Mouse (Mus musculus) neural tube, embryonic 14.5 days (tissue): ENCODE data around the gene Fgfrl1. TPM values are rescaled to one million over a fixed set of nuclear protein-coding genes. Genes with fewer than 3 reads are reported as not detected.

Experiments
- ATAC-seq: fragments of 200-750 bp; cut with Nextera tagmentation; 2 replicates; pipeline ENCODE4 v1.8.0; 2017; ENCODE audit warnings: low read depth, mild to moderate bottlenecking, moderate TSS enrichment, moderate library complexity
- H3K27ac ChIP-seq: fragments of 300-500 bp; sonication (generic); 2 replicates; pipeline ENCODE4 v1.5.1; 2014; ENCODE audit warnings: low read depth, mild to moderate bottlenecking, control low read depth, low read length, moderate library complexity, mixed read lengths
- H3K27me3 ChIP-seq: fragments of 300-500 bp; sonication (generic); 2 replicates; pipeline ENCODE4 v1.6.1; 2014; ENCODE audit warnings: low read length; ENCODE audit not compliant: control insufficient read depth, insufficient read depth
- H3K36me3 ChIP-seq: fragments of 300-500 bp; sonication (generic); 2 replicates; pipeline ENCODE4 v1.6.1; 2014; ENCODE audit warnings: low read length, mixed read lengths; ENCODE audit not compliant: control insufficient read depth, insufficient read depth
- H3K4me1 ChIP-seq: fragments of 300-500 bp; sonication (generic); 2 replicates; pipeline ENCODE4 v1.6.1; 2014; ENCODE audit warnings: low read length; ENCODE audit not compliant: control insufficient read depth, insufficient read depth
- H3K4me2 ChIP-seq: fragments of 300-500 bp; sonication (generic); 2 replicates; pipeline ENCODE4 v1.6.1; 2014; ENCODE audit warnings: mild to moderate bottlenecking, low read depth, low read length, control low read depth
- H3K4me3 ChIP-seq: fragments of 300-500 bp; sonication (generic); 2 replicates; pipeline ENCODE4 v1.5.1; 2014; ENCODE audit warnings: low read depth, low read length, control low read depth, mixed read lengths
- H3K9ac ChIP-seq: fragments of 300-500 bp; sonication (generic); replicated peaks from 2 replicates; pipeline ENCODE4 v1.6.1; 2014; ENCODE audit warnings: low read depth, mild to moderate bottlenecking, control low read depth, low read length, mixed read lengths
- H3K9me3 ChIP-seq: fragments of 300-500 bp; sonication (generic); 2 replicates; pipeline ENCODE4 v1.6.1; 2016; ENCODE audit warnings: low read length; ENCODE audit not compliant: control insufficient read depth
- WGBS: fragments of 180-500 bp; shearing (Covaris S2); extraction: QIAGEN DNeasy Blood & Tissue Kit; methylation state at CpG from one replicate; pipeline ENCODE4 v1.1.7; 2014; 5-methylcytosine and 5-hydroxymethylcytosine counted together
- polyA plus RNA-seq: library from polyadenylated mRNA; unstranded; fragments of >200 nt; fragmentation: Nextera tagmentation; extraction: Ambion mirVana; gene quantifications from 2 replicates; pipeline ENCODE4 v1.2.1, GENCODE M21; 2014

Fgfrl1 gene
- polyA plus RNA-seq, 1 experiment from 2014 or later: 7.0 TPM

- H3K4me3 ChIP-seq: no peak overlapping the region
- no peaks in the 10 kb centered on the region for H3K4me1 ChIP-seq
- WGBS: 84% methylated on average over 5 of the region's 5 CpGs
- no peak for ATAC-seq
- peaks cover 58% of the 10 kb centered on the region for H3K36me3 ChIP-seq
- H3K27ac ChIP-seq: no peak overlapping the region
- H3K4me2 ChIP-seq: no peak overlapping the region
- no peaks in the 10 kb centered on the region for H3K9me3 ChIP-seq
- H3K9ac ChIP-seq: no peak overlapping the region
- H3K27me3 ChIP-seq: no peaks in the 10 kb centered on the region
Measured at GRCm38 (mm10) chr5:108651136-108651720, 41.0 kb upstream of the Fgfrl1 start.

DNA sequence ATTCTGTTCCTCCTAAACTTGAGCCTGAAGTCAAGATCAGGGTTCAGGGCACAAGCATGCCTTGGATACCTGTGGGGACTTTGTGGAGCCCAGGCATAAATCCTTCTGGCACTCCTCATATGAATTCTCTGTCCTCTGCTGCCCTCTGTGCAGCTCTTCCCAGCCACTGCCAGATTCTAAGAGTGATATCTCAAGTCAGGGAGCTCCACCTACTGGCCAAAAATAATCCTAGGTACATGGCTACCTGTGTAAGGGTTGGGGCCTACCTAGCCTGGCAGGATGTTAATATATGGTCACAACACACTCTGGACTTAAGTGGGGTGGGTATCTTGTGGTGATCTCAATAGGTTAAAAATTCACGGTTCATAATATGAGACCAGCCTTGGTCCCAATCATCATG, 40.4 kb upstream of the Fgfrl1 start:
- no peaks in the 10 kb centered on the region for H3K27me3 ChIP-seq
- H3K4me3 ChIP-seq: no peak overlapping the region
- WGBS: 63% methylated on average over 1 of the region's 1 CpGs
- no peaks in the 10 kb centered on the region for H3K9me3 ChIP-seq
- no peak overlapping the region for H3K27ac ChIP-seq
- no peak overlapping the region for H3K4me2 ChIP-seq
- no peak overlapping the region for H3K9ac ChIP-seq
- peaks cover 53% of the 10 kb centered on the region for H3K36me3 ChIP-seq
- no peaks in the 10 kb centered on the region for H3K4me1 ChIP-seq
- peak; percentile 67 for ATAC-seq

DNA sequence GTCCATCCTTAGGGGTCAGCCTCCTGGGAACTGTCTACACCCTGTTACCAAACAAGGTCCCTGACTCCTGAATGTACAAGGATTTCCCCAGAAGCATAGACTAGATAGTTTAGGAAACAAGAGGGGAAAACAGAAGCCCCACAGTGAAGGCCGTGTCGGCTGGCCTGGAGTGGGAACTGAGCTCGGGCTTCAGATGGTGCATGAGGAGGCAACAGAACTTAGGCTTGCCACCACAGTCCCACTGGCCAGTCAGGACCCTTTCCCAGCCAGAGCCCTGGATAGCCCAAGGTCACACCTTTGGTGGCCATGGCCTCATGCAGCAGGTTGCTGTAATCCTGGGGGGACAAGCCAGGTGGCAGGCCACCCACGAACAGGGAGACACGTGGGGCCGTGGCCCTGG, 38.8 kb upstream of the Fgfrl1 start:
- Histone ChIP-seq H3K27me3 (no peaks in the 10 kb centered on the region), H3K4me1 (no peaks in the 10 kb centered on the region), H3K9ac (no peak overlapping the region), H3K9me3 (no peaks in the 10 kb centered on the region), H3K27ac (no peak overlapping the region), H3K36me3 (peaks cover 46% of the 10 kb centered on the region), H3K4me2 (no peak overlapping the region), H3K4me3 (no peak overlapping the region)
- ATAC-seq: no peak
- WGBS: 93% methylated on average over 6 of the region's 6 CpGs

- no peaks in the 10 kb centered on the region for H3K27me3 ChIP-seq
- H3K4me1 ChIP-seq: peaks cover 7% of the 10 kb centered on the region; the same call in 1 of the 2 replicates
- H3K4me2 ChIP-seq: no peak overlapping the region
- H3K9ac ChIP-seq: no peak overlapping the region
- no peak overlapping the region for H3K4me3 ChIP-seq
- peaks cover 38% of the 10 kb centered on the region for H3K36me3 ChIP-seq
- H3K27ac ChIP-seq: no peak overlapping the region
- ATAC-seq: no peak
- WGBS: 97% methylated on average over 10 of the region's 10 CpGs
- no peaks in the 10 kb centered on the region for H3K9me3 ChIP-seq
Measured at GRCm38 (mm10) chr5:108654444-108654990, 37.7 kb upstream of the Fgfrl1 start.

GRCm38 (mm10) chr5:108655381-108655780, 36.8 kb upstream of the Fgfrl1 start:
- Histone ChIP-seq H3K27ac (no peak overlapping the region), H3K27me3 (no peaks in the 10 kb centered on the region), H3K9me3 (no peaks in the 10 kb centered on the region), H3K9ac (no peak overlapping the region), H3K4me3 (no peak overlapping the region), H3K4me1 (peaks cover 14% of the 10 kb centered on the region; the same call in 1 of the 2 replicates), H3K36me3 (peaks cover 34% of the 10 kb centered on the region), H3K4me2 (no peak overlapping the region)
- 96% methylated on average over 9 of the region's 9 CpGs for WGBS
- no peak for ATAC-seq

DNA sequence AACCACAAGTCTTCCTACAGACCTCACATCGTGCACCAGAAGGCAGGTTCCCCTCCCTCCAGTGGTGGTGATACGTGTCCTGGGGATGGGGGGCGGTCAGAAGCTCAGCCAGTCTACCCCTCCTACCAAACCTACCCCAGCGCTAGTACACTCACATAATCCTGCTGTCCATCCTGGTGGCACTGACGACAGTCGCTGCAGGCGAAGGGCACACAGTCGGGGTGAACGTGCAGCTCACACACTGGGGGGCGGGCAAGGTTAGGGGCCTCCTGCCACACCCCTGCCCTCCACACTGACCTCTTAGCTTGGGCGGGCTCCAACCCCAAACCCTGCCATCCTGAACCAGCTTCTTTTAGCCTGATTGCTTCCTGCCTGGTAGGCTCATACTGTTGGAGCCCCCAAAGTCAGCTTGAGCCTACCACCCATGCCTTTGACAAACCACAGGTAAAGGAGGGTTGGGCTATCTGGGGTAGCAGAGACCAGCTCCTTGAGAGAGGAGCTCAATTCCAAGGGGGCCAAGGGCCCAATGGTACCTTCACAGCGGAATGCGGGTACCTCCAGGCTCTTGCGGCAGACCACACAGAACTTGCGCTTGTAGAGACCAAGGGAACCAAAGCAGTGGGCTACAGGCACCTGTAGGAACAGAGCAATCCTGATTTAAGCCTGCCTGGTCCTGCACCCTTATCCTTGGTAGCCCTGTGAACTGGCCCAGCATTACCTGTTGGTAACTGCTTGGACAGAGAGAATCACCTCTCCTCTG, 36.1 kb upstream of the Fgfrl1 start:
- Histone ChIP-seq H3K4me1 (peaks cover 14% of the 10 kb centered on the region; the same call in 1 of the 2 replicates), H3K27me3 (no peaks in the 10 kb centered on the region), H3K4me2 (no peak overlapping the region), H3K27ac (no peak overlapping the region), H3K36me3 (peaks cover 30% of the 10 kb centered on the region), H3K4me3 (no peak overlapping the region), H3K9me3 (no peaks in the 10 kb centered on the region), H3K9ac (no peak overlapping the region)
- ATAC-seq: no peak
- WGBS: 95% methylated on average over 15 of the region's 15 CpGs

DNA sequence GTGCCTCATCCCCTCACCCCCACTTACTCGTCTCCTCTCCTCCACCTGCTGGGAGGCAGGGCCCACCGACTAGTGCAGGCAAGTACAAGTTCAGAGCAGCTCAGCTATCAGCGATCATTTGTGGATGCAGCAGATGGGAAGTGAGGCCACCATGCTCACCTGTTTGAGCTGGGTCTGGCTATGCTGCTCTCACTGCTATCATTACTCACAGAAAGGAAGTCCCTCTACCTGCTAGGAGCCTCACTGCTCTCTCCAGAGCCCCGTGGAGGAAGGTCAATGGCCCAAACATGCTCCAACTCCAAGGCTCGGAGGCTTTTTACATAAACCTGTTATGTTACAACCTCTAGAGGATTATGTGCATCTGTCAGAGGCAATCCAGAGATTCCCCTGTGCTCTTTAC, 34.8 kb upstream of the Fgfrl1 start:
- no peak overlapping the region for H3K9ac ChIP-seq
- H3K36me3 ChIP-seq: peaks cover 30% of the 10 kb centered on the region
- no peak overlapping the region for H3K4me3 ChIP-seq
- no peaks in the 10 kb centered on the region for H3K9me3 ChIP-seq
- H3K4me1 ChIP-seq: peaks cover 14% of the 10 kb centered on the region; the same call in 1 of the 2 replicates
- no peaks in the 10 kb centered on the region for H3K27me3 ChIP-seq
- ATAC-seq: no peak
- no peak overlapping the region for H3K27ac ChIP-seq
- WGBS: 82% methylated on average over 5 of the region's 5 CpGs
- no peak overlapping the region for H3K4me2 ChIP-seq

DNA sequence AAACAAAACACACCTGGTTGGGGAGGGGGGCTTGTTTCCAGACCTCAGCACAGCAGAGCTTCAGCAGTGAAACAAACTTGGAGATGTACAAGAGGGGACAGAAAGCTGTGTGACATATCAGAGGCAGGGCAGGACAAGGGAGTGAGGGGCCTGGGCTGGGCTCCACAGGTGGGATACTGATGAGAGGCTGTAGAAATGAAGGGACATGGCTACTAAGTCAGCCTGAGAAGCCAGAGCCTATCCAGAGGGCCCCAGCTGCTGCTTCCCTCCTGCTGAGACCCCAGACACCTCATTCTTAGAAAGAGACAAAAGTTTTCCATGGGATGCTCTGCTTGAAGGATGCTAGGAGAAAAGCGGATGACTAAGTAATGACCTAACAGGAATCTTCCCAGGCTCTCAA, 33.6 kb upstream of the Fgfrl1 start:
- H3K4me2 ChIP-seq: no peak overlapping the region
- no peak overlapping the region for H3K9ac ChIP-seq

More for the DNA sequence above, 33.6 kb upstream of the Fgfrl1 start:
- H3K4me1 ChIP-seq: peaks cover 14% of the 10 kb centered on the region; the same call in 1 of the 2 replicates
- no peak overlapping the region for H3K27ac ChIP-seq
- ATAC-seq: no peak
- no peaks in the 10 kb centered on the region for H3K27me3 ChIP-seq
- peaks cover 23% of the 10 kb centered on the region for H3K36me3 ChIP-seq
- 88% methylated on average over 1 of the region's 1 CpGs for WGBS
- no peak overlapping the region for H3K4me3 ChIP-seq
- no peaks in the 10 kb centered on the region for H3K9me3 ChIP-seq
